Mouse (Mus musculus) macrophage (primary cell): Measurements from ENCODE around the gene Itga9. TPM values are rescaled to one million over a fixed set of nuclear protein-coding genes. Genes with fewer than 3 reads are reported as not detected.

Experiments used
- H3K27ac ChIP-seq: fragments of 350-480 bp; formaldehyde crosslinking; 2 replicates; pipeline ENCODE4 v1.9.0; 2021
- H3K36me3 ChIP-seq: fragments of 350-480 bp; formaldehyde crosslinking; 2 replicates; pipeline ENCODE4 v1.9.0; 2021; ENCODE audit errors: inconsistent target
- H3K4me3 ChIP-seq: fragments of 350-480 bp; formaldehyde crosslinking; 2 replicates; pipeline ENCODE4 v1.9.0; 2021; ENCODE audit errors: inconsistent target
- H3K79me2 ChIP-seq: fragments of 350-480 bp; formaldehyde crosslinking; 2 replicates; pipeline ENCODE4 v1.9.0; 2021; ENCODE audit errors: inconsistent target
- WGBS: methylation state at CpG from one replicate; pipeline ENCODE4 v1.1.7; 2026; ENCODE audit warnings: inconsistent platforms; ENCODE audit not compliant: missing documents; 5-methylcytosine and 5-hydroxymethylcytosine counted together
- polyA plus RNA-seq: library from polyadenylated mRNA; stranded (reverse); fragments of 250-400 nt; gene quantifications from 3 replicates; pipeline ENCODE4 v1.2.4, GENCODE M21; 2018; ENCODE audit warnings: inconsistent platforms

The Itga9 gene
- polyA plus RNA-seq, 1 experiment from 2014 or later: 12.3 TPM

DNA sequence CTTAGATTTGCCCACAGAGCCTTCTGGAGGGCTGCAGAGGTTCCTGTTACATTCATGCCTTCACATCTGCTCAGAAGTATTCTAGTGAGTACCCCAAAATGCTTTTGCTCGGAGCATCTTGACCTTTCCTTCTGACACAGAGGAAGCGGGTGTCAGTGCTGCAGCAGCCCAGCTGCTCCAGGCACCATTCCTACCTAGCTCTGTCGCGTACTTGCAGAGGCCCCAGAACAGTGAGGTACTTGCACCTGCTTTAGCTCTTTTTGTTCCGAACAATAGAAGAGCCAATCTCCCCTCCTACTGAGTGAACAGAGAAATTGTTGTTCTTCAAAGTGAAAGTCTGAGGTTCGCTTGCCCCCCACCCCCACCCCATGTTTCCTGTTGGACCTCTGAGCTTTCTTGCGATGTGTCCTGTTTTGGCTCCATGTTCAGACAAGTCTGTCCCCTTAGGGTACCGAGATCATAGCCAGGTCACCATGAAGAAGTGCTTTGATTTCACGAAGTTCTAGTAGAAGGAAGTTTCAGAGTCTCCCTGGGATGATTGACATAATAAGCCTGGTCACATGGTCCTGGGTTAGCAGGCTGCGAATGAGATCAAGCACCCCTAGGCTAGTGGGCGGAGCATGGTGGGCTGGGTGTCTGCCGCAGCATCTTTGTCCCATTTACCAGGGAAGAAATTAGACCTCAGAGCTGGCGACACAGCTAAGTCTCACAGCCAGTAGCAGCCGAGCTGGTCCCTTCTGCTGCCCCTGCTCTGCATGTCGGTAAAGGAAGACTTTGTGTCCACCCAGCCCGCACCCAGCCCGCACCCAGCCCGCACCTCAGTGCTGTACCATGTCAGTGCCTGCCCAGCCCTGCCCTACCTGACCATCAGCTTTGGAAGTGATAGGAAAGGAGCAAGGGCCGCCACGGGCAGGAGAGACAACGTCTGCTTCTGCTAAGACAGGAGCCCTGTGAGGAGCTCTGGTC lies 215.0 kb downstream of the Itga9 start:
- 44% methylated on average over 19 of the region's 21 CpGs for WGBS
- Histone ChIP-seq H3K36me3 (no peaks in the 10 kb centered on the region), H3K27ac (no peak overlapping the region), H3K4me3 (no peak overlapping the region), H3K79me2 (no peaks in the 10 kb centered on the region)

DNA sequence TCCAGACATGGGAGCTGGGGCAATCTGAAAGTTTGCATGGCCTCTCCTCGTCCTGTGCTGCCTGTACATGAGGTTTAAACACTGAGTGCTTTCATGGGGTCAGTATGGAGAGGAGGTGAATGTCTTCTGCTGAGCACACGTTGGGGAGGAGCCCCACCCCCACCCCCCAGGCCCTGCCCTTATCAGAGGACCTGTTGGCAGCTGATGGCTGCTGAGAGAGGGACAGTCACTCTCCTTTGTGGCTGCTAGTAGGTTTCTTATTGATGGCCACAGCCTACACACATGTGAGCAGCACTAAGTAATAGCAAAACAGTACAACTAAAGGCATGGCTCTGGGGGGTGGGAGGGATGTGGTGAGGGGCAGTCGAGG lies 215.7 kb downstream of the Itga9 start:
- 63% methylated on average over 3 of the region's 3 CpGs for WGBS
- H3K36me3 ChIP-seq: no peaks in the 10 kb centered on the region
- no peak overlapping the region for H3K4me3 ChIP-seq
- H3K79me2 ChIP-seq: no peaks in the 10 kb centered on the region
- no peak overlapping the region for H3K27ac ChIP-seq

DNA sequence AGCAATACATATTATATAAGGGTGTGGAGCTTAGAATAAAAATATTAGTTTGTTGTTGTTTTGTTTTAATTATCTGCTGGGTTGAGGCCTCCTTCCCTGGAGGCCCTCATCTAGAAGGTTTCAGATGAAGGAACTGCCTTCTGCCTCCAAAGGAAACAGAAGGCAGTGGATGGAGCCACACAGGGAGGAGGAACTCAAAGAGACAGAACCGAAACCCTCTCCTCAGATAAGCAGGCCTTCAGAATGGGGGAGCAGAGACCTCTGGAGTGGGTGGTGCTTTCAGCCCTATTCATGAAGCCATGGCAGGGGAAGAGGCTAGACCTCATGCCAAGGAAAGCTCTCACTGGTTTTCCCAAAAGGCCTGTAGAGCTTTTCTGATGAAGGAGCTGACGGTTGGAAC lies 216.1 kb downstream of the Itga9 start:
- Histone ChIP-seq H3K27ac (no peak overlapping the region), H3K4me3 (no peak overlapping the region)
- WGBS: 59% methylated on average over 2 of the region's 2 CpGs

DNA sequence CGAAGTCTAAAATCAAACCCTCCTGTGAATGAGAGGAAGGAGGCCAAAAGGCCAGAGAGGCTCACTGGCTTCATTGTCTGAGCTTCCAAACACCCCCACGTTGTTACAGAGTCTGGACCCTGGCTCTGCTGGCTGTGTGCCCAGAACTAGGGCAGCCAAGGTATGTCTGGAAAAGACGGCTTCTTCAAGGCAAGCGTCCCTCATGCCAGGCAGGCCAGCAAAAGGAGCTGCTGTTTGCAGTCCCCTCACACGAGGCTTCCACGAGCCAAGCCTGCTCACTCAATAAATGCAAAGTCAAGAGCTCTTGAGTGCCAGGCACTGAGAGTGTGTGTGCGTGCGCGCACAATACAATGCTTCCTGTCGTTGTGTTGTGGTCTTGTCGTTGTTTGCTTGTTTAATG lies 224.6 kb downstream of the Itga9 start:
- Histone ChIP-seq H3K36me3 (no peaks in the 10 kb centered on the region), H3K4me3 (no peak overlapping the region), H3K27ac (no peak overlapping the region), H3K79me2 (no peaks in the 10 kb centered on the region)
- WGBS: 67% methylated on average over 11 of the region's 11 CpGs

More for the DNA sequence above, 216.1 kb downstream of the Itga9 start:
- Histone ChIP-seq H3K79me2 (no peaks in the 10 kb centered on the region), H3K36me3 (no peaks in the 10 kb centered on the region)

DNA sequence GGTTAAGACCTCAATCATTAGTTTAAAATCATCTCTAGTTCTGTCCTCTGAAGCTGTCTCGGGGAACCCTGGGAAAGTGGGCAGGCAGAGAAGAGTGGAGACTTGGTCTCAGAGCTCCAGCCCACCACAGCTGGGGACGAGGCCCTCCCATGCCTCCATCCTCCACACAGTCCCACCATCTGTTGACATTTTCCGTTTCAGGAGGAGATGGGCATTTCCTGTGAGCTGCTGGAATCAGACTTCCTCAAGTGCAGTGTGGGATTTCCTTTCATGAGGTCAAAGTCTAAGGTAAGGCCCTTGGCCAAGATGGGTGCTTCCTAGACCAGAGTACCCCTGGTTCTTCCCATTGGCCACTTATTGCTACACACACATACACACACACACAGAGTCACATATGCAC lies 226.0 kb downstream of the Itga9 start:
- H3K4me3 ChIP-seq: no peak overlapping the region
- no peaks in the 10 kb centered on the region for H3K79me2 ChIP-seq
- H3K36me3 ChIP-seq: no peaks in the 10 kb centered on the region
- 11% methylated on average over 3 of the region's 3 CpGs for WGBS
- H3K27ac ChIP-seq: no peak overlapping the region

DNA sequence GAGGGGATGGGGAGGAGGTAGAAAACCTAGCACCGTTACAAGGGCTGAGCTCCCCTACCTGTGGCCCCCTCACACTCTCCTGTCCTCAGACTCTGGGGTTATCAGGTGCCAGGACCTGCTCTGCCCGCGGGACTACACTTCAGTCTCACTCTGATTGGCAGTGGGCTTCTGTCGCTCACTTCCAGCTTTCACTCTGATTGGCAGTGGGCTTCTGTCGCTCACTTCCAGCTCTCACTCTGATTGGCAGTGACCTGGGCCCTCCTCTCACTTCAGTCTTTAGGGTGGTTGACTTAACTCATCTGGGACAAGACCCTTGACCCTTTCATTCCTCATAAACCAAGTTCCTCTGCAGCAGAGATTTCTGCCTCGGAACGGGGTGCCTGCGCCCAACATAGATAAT lies 226.9 kb downstream of the Itga9 start:
- WGBS: 95% methylated on average over 8 of the region's 8 CpGs
- Histone ChIP-seq H3K27ac (no peak overlapping the region), H3K4me3 (no peak overlapping the region), H3K36me3 (no peaks in the 10 kb centered on the region), H3K79me2 (no peaks in the 10 kb centered on the region)

DNA sequence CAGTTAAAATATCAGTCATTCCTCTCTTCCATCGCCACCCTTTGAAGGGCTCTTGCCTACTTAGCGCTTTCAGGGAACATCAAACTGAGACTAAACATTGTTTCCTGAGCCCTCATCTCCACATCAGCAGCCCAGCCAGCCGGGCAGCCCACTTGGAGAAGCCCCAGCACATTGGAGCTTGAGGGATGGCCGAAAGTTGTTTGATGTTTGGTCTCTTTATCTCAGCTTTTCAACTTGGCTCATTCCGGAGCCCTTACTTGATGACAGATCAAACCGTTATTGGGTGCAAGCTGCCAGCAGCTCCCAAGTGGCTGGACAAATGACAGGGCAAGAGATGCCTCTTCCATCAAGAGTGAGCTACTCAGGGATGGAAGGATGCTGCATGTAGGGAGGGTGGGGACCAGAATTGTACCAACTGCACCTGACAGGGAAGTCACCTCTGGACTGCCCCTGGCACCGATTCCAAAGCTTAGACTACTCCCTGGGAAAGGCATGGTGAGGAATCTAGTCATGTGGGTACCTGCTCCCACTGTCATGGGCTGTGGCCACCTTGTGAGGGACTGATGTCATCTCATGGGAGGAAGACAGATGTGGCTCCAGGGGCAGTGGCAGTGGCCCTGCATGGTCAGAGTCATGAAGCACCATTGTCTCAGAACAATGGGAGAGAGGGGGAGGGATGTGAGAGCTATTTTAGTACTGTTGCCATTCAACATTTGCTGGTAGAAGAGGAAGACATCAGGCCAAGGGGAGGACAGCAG lies 232.6 kb downstream of the Itga9 start:
- 91% methylated on average over 7 of the region's 7 CpGs for WGBS
- Histone ChIP-seq H3K79me2 (no peaks in the 10 kb centered on the region), H3K4me3 (no peak overlapping the region), H3K36me3 (no peaks in the 10 kb centered on the region), H3K27ac (no peak overlapping the region)

DNA sequence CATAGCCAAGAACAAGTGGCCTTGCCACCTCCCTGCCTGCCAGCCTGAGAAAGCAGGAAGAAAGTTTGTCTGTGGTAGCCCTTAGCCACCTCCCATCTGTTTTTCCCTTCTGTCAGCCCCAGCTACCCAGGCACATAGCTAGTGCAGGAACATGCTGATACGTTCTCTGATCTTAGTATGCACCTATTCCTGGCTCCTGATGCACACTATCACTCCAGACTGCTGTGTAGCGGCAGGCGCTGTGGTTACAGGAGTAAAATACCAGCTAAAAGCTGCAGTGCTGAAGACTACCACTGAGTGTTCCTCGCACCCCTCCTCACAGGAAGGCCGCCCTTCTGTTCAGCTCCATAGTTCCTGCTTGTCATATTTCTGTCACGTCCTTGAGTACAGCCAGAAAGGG lies 234.8 kb downstream of the Itga9 start:
- Histone ChIP-seq H3K27ac (no peak overlapping the region), H3K4me3 (no peak overlapping the region), H3K79me2 (no peaks in the 10 kb centered on the region), H3K36me3 (no peaks in the 10 kb centered on the region)
- WGBS: 72% methylated on average over 6 of the region's 6 CpGs

DNA sequence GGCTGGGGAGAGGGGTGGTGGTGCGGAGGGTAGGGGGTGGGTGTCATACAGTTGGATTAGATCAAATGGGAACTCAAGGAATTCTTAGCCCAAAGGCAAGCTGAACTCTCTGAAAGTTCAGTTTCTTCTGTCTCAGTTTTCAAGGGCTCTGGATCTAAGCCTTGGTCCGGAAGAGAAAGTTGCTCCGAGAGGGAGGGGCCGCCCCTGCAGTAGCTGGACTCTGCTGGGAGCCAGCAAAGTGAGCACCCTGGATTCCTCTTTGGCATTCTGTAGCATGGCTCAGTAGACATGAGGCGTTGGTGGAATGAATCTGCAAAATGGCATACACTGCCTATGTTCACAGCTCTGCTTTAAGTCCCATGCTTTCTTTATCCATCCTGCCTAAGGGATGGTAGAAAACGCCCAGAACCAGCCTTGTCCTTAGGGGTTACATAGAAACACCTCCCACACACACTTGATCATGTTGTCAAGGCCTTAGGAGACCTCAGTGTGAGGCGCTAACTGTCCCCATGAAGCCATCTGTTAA lies 235.5 kb downstream of the Itga9 start:
- Histone ChIP-seq H3K79me2 (no peaks in the 10 kb centered on the region), H3K36me3 (no peaks in the 10 kb centered on the region), H3K27ac (no peak overlapping the region), H3K4me3 (no peak overlapping the region)
- 91% methylated on average over 7 of the region's 7 CpGs for WGBS

DNA sequence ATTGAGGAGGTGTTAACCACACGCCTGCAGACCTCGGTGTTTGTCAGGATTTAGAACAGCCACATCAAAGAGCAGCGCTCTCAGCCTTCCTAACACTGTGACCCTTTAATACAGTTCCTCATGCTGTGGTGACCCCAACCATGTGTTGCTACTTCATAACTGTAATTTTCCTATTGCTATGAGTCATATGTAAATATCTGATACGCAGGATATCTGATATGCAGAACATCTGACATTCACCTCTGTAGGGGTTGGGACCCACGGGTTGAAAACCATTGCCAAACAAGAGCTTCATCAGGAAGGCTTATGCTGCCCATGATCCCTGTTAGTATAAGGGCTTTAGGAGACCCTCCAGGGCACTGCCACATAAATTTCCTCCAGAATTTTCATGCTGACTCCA lies 237.2 kb downstream of the Itga9 start:
- WGBS: 81% methylated on average over 4 of the region's 5 CpGs
- H3K79me2 ChIP-seq: no peaks in the 10 kb centered on the region

DNA sequence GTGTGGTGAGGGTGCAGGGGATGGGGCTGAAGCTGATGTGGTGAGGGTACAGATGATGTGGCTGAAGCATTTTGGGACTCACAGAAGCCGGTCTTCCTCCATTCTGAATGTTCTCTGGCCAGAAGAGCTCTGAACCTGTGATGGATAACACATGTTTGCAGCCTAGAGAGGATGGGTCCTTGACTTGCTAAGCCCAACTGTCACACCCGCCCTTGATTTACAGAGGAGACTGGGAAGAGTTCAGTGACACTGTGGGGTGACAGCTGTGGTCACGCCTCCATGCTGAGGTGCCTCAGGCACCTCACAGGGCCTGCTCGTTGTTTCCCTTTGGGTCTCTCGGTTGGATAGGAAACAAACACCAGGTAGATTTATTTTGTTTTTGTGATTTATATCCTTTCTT lies 238.5 kb downstream of the Itga9 start:
- no peak overlapping the region for H3K27ac ChIP-seq
- no peak overlapping the region for H3K4me3 ChIP-seq
- WGBS: 92% methylated on average over 5 of the region's 5 CpGs
- no peaks in the 10 kb centered on the region for H3K36me3 ChIP-seq
- no peaks in the 10 kb centered on the region for H3K79me2 ChIP-seq

More for the DNA sequence above, 237.2 kb downstream of the Itga9 start:
- Histone ChIP-seq H3K27ac (no peak overlapping the region), H3K4me3 (no peak overlapping the region), H3K36me3 (no peaks in the 10 kb centered on the region)

DNA sequence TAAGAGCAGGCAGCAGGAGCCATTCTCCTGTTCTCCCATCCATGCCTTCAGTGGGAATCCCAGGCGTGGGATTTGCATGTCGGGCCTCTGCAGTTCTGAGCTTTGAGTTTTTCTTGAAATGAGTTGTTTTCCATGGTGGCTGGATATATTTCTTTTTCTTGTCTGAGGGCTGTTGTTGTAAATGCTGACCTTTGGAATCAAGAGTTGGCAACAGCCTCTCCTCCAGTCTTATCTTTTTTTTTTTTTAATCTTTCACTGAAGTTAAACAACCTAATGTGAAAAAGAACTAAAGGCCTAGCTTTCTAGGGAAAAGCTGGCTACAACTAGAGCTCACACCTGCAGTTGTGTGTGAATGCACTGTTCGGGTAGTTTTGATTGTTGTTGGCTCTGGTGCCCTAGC lies 240.3 kb downstream of the Itga9 start:
- WGBS: 90% methylated on average over 3 of the region's 3 CpGs
- Histone ChIP-seq H3K79me2 (no peaks in the 10 kb centered on the region), H3K4me3 (no peak overlapping the region), H3K36me3 (no peaks in the 10 kb centered on the region), H3K27ac (no peak overlapping the region)

DNA sequence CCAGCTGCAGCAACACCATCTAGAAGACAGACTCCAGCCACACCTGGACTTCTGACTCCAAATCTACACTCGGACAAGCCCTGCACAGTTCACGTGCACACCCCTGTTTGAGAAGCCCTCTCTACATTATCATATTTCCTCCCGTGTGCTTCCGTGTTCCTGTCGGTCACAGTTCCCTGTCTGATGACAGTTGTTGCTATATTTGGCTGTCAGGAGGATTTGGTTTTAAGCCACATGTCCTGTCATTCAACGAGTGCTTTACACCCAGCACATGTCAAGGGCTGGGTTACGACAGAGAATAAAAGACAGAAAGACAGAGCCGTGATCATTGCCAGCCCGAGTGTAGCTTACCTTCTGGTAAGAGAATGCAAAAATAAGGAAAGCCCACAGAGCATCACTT lies 250.2 kb downstream of the Itga9 start:
- H3K36me3 ChIP-seq: no peaks in the 10 kb centered on the region
- 13% methylated on average over 9 of the region's 9 CpGs for WGBS
- no peak overlapping the region for H3K27ac ChIP-seq

DNA sequence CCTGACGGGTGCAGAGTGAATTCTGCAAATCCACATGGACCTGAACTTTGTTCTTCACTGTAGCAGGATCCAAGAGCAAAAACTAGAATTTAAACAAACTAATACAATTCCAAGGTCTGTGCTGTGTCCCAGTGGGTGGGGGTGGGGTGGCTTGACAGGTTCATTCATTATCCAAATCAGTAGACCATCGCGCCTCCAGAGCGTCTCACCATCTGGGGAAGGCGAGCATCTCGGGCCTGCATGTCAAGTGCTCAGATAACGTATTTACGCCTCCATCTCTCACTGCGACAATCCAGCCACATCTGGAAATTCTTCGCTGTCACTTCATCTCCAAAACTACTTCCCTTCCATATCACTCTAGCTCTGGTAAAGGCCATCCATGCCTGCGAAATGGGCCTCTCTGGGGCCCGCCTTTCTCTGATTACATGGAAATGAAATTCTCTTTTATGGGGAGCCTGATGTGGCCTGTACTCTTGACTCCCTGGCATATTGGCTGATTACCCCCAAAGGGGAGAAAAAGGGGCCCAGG lies 254.2 kb downstream of the Itga9 start:
- WGBS: 92% methylated on average over 12 of the region's 12 CpGs
- Histone ChIP-seq H3K36me3 (no peaks in the 10 kb centered on the region), H3K27ac (no peak overlapping the region), H3K4me3 (no peak overlapping the region), H3K79me2 (no peaks in the 10 kb centered on the region)

More for the DNA sequence above, 250.2 kb downstream of the Itga9 start:
- no peak overlapping the region for H3K4me3 ChIP-seq
- no peaks in the 10 kb centered on the region for H3K79me2 ChIP-seq

DNA sequence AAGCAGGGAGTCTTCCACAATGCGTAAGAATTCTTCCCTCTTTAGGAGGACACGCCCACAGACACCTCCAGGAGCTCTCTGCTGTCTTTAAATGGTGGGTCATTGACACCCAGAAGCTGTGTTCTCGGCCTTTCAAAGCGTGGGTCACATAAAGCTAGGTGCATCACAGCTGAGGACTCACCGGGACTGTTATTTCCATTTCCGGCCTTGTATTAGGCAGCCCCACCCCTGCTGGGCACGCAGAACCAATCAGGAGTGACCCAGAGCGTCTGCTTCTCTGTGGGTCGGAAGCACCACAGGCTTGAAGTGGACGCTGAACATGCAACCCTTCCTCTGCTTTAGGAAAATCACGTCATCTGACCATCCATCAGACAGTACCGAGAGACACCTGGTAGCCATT lies 255.7 kb downstream of the Itga9 start:
- WGBS: 92% methylated on average over 12 of the region's 12 CpGs
- Histone ChIP-seq H3K36me3 (no peaks in the 10 kb centered on the region), H3K79me2 (no peaks in the 10 kb centered on the region), H3K4me3 (no peak overlapping the region), H3K27ac (no peak overlapping the region)
